Mouse (Mus musculus): Measurements from ENCODE around the gene Gmfg.

GRCm38 (mm10) chr7:28435660-28436259 lies 1.5 kb upstream of the Gmfg start:
- no peak for TF ChIP-seq GATA1 (IDR thresholded peaks at IDR 0.05; ENCODE audit: borderline replicate concordance, low read length)
- TF ChIP-seq FLI1 (IDR thresholded peaks at IDR 0.05; ENCODE audit: low read length) = no peak
